Mouse (Mus musculus): ENCODE measurements at regions not wholly inside any gene's neighbourhood (a gene's known extent, or its start where the extent isn't known, plus 50 kb on each side); places are given as distances from the start of the nearest gene placed in this dataset.

GRCm38 (mm10) chr13:80946034-80946433, 62.9 kb downstream of the Arrdc3 start:
- no peak for DNase-seq (ENCODE audit: low read depth, low spot score)
- Histone ChIP-seq H3K36me3 (ENCODE audit: control insufficient read depth in 1 of 2, insufficient read depth in 2 of 2, low read length in 2 of 2) (peaks cover 0 to 4% of the 10 kb centered on the region in 2 experiments; a peak in 2 of 4 replicates), H3K27me3 (ENCODE audit: control insufficient read depth in 1 of 2, insufficient read depth in 2 of 2, low read length in 2 of 2) (peaks cover 0 to 2% of the 10 kb centered on the region in 2 experiments; a peak in 1 of 4 replicates), H3K9ac (ENCODE audit: control insufficient read depth, low read depth, low read length, poor library complexity, severe bottlenecking) (no peak overlapping the region), H3K9me3 (replicated peaks; ENCODE audit: insufficient read depth, low read length) (no peaks in the 10 kb centered on the region), H3K4me3 (ENCODE audit: control insufficient read depth in 1 of 2, insufficient read depth in 1 of 2, low read depth in 2 of 2, low read length in 2 of 2) (no peak overlapping the region), H3K79me2 (ENCODE audit: control insufficient read depth, insufficient read depth, low read length, poor library complexity) (no peaks in the 10 kb centered on the region), H3K4me1 (ENCODE audit: control insufficient read depth in 1 of 2, insufficient read depth in 2 of 2, low read length in 2 of 2) (peaks cover 0 to 5% of the 10 kb centered on the region in 2 experiments; a peak in 1 of 4 replicates), H3K27ac (ENCODE audit: control insufficient read depth, low read depth, low read length) (no peak overlapping the region)
- TF ChIP-seq ETS1 (IDR thresholded peaks at IDR 0.05; ENCODE audit: low read depth, low read length) (0 out of 2 replicates have a peak, but pooled peaks have one; percentile 31), RCOR1 (IDR thresholded peaks at IDR 0.05; ENCODE audit: low read depth, low read length) (peak; percentile 81), NRF1 (IDR thresholded peaks at IDR 0.05; ENCODE audit: insufficient read depth, low read depth, low read length, poor library complexity, severe bottlenecking) (no peak), HCFC1 (IDR thresholded peaks at IDR 0.05; ENCODE audit: low read depth, low read length) (no peak), TAL1 (IDR thresholded peaks at IDR 0.05; ENCODE audit: low read length) (no peak), POLR2AphosphoS5 (IDR thresholded peaks at IDR 0.05; ENCODE audit: borderline replicate concordance, low read depth, low read length) (no peak), GATA1 (IDR thresholded peaks at IDR 0.05; ENCODE audit: low read depth, low read length) (peak; percentile 74), USF2 (IDR thresholded peaks at IDR 0.05; ENCODE audit: borderline replicate concordance in 1 of 2, insufficient read depth in 1 of 2, low read depth in 1 of 2, low read length in 2 of 2) (no peak), SMC3 (IDR thresholded peaks at IDR 0.05; ENCODE audit: low read depth, low read length) (no peak), EP300 (IDR thresholded peaks at IDR 0.05; ENCODE audit: low read depth in 1 of 2, low read length in 2 of 2) (peak in 1 of 2 experiments; percentile 45; a peak in 1 of 4 replicates), TCF12 (IDR thresholded peaks at IDR 0.05; ENCODE audit: low read depth, low read length) (0 out of 2 replicates have a peak, but pooled peaks have one; percentile 41)

DNA sequence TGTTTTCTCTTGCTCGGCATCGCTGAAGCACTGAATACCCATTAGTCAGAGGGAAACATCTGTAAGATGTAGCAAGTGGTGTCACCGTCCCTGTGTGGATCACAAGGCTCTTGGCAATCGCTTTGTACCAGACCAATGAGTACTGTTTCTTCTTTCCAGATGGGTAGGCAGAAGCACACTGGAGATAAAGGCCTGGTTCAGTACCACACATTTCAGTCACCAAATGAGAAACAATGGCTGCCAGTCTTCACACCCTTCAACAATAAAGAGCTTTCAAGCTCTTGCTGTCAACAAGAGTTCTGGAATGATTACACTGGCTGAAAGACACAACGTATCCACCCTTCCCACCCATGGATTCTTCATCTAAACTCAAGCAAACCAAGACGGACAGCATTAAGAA, 64.5 kb downstream of the Arrdc3 start:
- Histone ChIP-seq H3K27ac (ENCODE audit: control insufficient read depth, low read depth, low read length) (no peak overlapping the region), H3K4me3 (ENCODE audit: control insufficient read depth in 1 of 2, insufficient read depth in 1 of 2, low read depth in 2 of 2, low read length in 2 of 2) (no peak overlapping the region), H3K36me3 (ENCODE audit: control insufficient read depth in 1 of 2, insufficient read depth in 2 of 2, low read length in 2 of 2) (peaks cover 0 to 4% of the 10 kb centered on the region in 2 experiments; a peak in 2 of 4 replicates), H3K4me1 (ENCODE audit: control insufficient read depth in 1 of 2, insufficient read depth in 2 of 2, low read length in 2 of 2) (peaks cover under 1 to 5% of the 10 kb centered on the region in 2 experiments; a peak in 2 of 4 replicates), H3K9ac (ENCODE audit: control insufficient read depth, low read depth, low read length, poor library complexity, severe bottlenecking) (no peak overlapping the region), H3K9me3 (replicated peaks; ENCODE audit: insufficient read depth, low read length) (no peaks in the 10 kb centered on the region), H3K27me3 (ENCODE audit: control insufficient read depth in 1 of 2, insufficient read depth in 2 of 2, low read length in 2 of 2) (peaks cover 0 to 2% of the 10 kb centered on the region in 2 experiments; a peak in 1 of 4 replicates), H3K79me2 (ENCODE audit: control insufficient read depth, insufficient read depth, low read length, poor library complexity) (no peaks in the 10 kb centered on the region)
- TF ChIP-seq RAD21 (IDR thresholded peaks at IDR 0.05; ENCODE audit: low read depth, low read length) (no peak), NELFE (IDR thresholded peaks at IDR 0.05; ENCODE audit: low read depth, low read length) (no peak), MEF2A (IDR thresholded peaks at IDR 0.05; ENCODE audit: extremely low read depth, insufficient replicate concordance, low read depth, low read length, poor library complexity, severe bottlenecking) (no peak), ZMIZ1 (IDR thresholded peaks at IDR 0.05; ENCODE audit: low read depth, low read length) (no peak)
- no peak for DNase-seq (ENCODE audit: low read depth, low spot score)
